Mouse (Mus musculus) heart, postnatal 25 days (tissue): Measurements from ENCODE around the gene Nufip2. TPM values are rescaled to one million over a fixed set of nuclear protein-coding genes. Genes with fewer than 3 reads are reported as not detected.
A peak's percentile ranks its signal among the peaks of the same experiment; 100 is the strongest.
"Not testable (repeated sequence)": the region's sequence is repeated elsewhere in the genome, so short reads cannot be mapped to it uniquely, and the experiment has no call there.

Source experiments
- DNase-seq: peaks from one replicate; pipeline ENCODE4 v3.0.0; 2022; ENCODE audit warnings: low spot score
- intact Hi-C: fragments of 180-260 bp; cut with DNase I; formaldehyde crosslinking; loops from one replicate; pipeline ENCODE4 v1.15.1; 2025
- total RNA-seq, 2 experiments: library from RNA; stranded (reverse); gene quantifications; 2 replicates each; pipeline ENCODE4 v1.2.3; 2021

Nufip2 gene
- total RNA-seq, 2 experiments from 2014 or later, result 45.6 to 54.3 TPM

DNA sequence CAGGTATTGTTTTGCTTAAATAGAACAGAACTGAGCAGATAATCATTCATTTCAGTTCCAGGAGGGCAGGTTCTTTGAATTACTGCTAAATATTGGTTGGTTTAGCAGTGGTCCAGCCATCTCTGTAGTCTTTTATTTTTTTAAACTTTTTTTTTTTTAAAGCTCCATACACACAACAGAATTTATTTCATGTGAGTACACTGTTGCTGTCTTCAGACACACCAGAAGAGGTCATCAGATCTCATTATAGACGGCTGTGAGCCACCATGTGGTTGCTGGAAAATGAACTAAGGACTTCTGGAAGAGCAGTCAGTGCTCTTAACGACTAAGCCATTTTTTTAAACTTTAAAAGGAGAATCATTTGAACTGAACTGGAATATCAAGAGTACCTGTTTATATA, 11.3 kb downstream of the Nufip2 start:
- DNase-seq, result no peak
- intact Hi-C loops, result no loop called here

DNA sequence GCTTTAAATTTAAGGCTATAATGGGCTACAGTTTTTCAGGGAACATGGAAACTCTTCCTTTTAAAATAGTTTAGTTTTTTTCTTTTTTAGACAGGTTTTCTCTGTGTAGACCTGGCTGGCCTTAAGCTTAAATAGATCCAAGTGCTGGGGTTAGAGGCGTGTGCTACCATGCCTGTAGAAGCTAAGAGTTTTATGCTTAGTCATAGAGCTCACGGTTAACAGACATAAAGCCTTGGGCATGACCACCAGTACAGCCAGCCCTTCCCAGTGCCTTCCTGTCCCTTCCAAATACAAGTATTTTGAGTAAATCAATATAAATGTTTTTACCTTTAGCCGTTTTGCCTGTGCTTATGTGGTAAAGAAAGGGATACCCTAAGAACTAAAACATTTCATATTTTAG, 20.0 kb downstream of the Nufip2 start:
- no peak for DNase-seq
- intact Hi-C loops, result no loop called here

DNA sequence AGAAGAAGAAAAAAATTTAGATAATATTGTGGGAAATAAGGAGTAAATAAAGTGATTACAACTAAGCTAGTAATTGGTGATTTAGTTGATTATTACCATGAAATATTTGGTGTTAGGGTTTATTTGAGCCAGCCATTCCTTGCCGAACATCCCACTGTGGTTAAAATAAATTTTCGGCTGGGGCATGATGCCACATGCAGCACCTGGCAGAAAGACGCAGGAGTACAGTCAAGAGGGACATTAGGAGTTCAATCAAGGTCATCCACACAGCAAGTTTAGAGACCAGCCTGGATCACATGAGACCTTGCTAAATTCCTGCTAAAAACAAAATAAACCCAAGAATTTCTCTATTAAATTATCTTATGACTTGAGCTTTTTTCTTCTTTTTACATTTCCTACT, 23.1 kb downstream of the Nufip2 start:
- intact Hi-C loops, result no loop called here
- DNase-seq, result no peak

DNA sequence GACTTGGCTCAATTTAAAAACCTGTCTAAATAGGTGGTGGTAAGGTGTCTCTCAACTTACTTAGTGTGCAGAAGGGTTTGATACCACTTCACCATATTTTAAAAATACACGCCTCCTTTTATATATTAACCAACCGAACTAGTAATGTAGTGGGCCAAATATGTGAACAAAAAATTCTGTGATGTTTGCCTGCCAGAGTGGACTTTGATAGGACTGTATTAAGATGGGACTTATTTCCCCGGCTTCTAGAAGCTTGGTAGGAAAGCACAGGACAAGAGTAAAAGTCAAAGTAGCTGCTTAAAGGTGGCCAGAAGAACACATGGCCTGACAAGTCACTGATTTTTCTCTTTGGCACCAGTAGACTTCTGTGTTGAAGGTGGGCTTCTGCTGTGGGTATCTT, 27.8 kb downstream of the Nufip2 start:
- intact Hi-C loops, result no loop called here

DNA sequence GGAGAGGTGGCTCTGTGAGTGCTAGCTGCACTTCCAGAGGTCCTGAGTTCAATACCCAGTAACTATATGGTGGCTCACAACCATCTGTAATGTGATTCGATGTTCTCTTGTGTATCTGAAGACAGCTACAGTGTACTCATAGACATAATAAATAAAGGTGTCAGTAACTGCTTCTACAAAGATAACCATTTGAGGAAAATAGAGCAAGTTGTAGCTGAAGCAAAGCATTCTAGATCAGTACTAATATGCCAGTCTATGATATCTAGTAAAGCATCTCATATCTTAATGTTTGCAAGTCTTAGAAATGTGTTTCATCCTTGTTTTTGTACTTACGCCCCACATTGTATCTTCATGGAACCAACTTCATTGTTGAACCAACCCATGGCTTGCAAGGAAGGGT, 33.1 kb downstream of the Nufip2 start:
- no peak for DNase-seq
- intact Hi-C loops, result no loop called here

More for the DNA sequence above, 27.8 kb downstream of the Nufip2 start:
- DNase-seq, result no peak

DNA sequence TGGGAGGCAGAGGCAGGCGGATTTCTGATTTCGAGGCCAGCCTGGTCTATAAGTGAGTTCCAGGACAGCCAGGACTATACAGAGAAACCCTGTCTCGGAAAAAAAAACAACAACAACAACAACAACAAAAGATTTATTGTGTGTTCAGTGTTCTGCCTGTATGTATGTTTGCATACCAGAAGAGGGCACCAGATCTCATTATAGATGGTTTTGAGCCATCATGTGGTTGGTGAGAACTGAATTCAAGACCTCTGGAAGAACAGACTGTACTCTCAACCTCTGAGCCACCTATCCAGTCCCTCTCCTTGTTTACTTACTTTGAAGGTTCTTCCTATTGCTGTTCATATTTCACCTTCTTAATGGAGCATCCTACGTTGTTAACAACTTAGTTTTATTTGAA, 35.4 kb downstream of the Nufip2 start:
- intact Hi-C loops, result no loop called here
- no peak for DNase-seq

DNA sequence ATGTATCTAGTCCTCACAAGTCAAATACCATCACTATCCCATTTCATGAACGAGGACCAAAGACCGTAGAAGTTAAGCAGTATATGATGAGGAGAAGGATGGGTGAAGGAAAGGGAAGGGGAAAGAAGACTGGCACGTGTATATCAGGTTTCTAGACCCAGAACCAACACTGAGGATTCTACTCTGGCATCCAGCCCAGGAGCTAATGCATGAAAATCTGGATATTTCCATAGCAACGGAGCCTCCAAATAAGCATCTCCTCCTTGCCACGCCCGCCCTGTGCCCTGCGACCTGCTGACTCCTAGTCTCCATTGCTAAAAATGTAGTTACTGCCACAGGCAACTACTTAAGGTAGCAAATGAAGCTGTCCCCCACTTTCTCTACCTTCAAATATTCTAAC, 38.8 kb downstream of the Nufip2 start:
- intact Hi-C loops, result no loop called here
- DNase-seq, result no peak

DNA sequence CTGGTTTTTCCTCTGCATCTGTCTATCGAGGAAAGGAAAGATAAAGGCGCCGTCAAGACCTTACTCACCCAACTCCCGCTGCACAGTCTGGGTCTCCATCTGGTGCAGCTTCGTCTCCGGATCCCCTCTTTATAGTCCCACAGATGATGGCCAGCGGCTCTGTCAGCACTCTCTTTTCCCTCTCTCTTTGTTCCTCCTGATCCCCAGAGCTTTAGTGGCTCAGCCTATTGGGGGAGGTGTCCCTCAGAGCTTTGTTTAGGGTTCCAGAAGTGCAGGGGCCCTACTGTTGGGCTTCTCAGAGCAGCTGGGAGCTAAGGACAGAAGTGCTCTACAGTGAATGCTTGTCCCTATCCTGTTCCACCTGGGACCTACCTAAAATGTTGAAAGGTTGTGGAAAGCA, 39.2 kb downstream of the Nufip2 start, which contains the start of gene Cryba1:
TSS of gene Cryba1 (minus strand) at position 101 of the 400 bp plus-strand sequence.
- DNase-seq, result no peak

DNA sequence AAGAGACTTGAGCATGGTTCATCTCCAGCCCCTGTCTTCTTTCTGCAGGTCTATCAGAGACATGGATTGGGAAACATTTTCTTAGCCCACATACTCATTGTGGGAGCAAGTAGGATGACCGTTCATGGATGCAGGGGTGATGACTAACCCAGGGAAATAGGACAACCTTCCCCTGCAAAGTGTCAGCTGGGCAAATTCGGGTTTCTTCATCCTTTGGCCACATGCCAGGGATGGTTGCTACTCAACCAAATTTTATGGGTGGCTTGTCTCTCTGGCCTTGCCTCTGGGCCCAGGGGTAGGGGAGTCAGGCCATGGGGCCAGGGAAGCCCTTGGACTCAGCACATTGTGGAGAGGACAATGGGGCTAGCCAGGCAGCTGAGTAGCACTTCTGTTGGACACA, 42.6 kb downstream of the Nufip2 start:
- no peak for DNase-seq
- intact Hi-C loops, result no loop called here

More for the DNA sequence above, 39.2 kb downstream of the Nufip2 start, which contains the start of gene Cryba1:
- intact Hi-C loops, result no loop called here

DNA sequence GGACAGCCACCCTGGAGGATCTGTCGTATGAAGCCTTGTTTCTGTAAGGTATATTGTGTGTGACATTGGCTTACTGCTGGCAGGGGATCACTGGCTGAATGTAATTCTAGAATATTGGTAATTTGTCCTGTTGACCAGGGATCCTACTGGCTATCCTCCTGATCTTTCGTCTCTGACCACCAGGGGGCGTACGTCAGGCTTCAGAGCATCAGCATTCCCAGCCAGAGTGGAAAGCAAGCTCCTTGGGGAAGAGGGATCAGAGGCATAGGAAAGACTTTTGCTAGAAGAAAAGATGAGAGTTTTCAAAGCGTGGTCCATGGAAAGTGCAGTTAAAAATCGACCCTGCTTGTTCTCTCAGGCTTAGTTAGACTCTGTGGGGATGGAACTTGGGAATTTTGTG, 51.3 kb downstream of the Nufip2 start:
- DNase-seq, result peak; percentile 46
- intact Hi-C loops, result loop anchor here (2.0 to 5.0 kb wide), 2 partner anchors 78 to 230 kb away; no protein-coding TSS in a partner anchor

DNA sequence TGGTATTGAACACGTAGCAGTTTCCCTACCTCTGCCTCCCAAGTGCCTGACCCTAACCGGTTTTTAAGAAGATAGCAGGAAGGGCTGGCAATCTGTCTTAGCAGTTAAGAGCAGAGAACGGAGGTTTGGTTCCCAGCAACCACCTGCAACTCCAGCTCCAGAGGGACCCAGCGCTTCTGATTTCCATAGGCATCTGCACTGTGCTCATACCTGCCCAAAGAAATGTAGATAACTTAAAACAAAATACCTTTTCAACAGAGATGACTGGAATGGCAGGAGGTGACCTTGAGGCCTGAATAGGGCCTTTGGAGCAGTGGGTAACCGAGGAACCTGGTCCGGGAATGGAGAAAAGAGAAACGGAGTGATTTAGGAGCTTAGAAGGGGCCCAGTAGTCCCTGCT, 52.6 kb downstream of the Nufip2 start:
- intact Hi-C loops, result loop anchor here (2.0 to 5.0 kb wide), 2 partner anchors 52 to 229 kb away; no protein-coding TSS in a partner anchor
- DNase-seq, result no peak

DNA sequence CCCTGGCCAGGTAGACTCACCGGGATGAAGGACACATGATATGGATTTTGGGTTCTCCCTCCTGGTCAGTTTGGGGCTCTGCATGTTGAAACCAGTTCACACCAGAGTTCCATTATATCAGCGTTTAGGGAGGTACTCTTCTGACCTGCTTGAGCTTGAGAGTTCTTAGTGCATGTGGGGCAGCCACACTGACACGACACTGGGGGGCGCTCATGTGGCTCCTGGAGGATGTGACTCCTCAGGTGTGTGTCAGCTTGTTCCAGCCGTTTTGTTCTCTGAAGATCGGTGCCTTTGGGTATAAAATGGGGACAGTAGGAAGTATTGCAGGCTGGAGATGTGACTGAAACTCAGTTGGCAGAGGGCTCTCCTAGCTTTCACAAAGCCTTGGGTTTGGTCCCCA, 58.0 kb downstream of the Nufip2 start:
- intact Hi-C loops, result no loop called here
- no peak for DNase-seq

DNA sequence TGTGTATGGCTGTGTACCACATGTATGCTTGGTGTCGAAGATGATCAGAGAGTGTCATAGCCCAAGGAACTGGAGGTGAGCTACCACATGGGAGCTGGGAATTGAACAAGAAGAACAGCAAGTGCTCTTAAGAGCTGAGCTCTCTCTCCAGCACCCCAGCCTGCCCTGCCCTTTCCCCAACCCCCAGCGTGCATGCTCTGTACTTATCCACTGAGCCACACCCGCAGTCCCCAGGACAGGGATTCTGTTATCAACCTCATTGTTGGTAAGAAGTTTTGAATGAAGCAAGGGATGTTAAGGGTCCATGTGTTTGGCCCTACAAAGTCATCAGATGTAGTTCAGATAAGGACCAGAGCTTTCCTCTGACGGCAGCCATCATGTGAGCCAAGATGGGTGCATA, 60.7 kb downstream of the Nufip2 start:
- intact Hi-C loops, result no loop called here
- DNase-seq, result no peak

DNA sequence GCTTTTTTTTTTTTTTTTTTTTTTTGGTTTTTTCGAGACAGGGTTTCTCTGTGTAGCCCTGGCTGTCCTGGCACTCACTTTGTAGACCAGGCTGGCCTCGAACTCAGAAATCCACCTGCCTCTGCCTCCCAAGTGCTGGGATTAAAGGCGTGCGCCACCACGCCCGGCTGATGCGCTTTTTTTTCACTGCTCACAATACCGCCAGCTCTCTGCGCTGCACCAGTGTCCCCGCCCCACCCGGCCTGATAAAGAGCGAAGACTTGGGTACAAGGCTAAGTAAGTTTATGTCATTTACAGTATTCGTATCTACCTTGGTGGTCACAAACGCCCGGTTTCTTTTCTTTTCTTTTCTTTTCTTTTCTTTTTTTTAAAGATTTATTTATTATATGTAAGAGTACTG, 61.1 kb downstream of the Nufip2 start:
- intact Hi-C loops, DNase-seq: not testable (repeated sequence)

DNA sequence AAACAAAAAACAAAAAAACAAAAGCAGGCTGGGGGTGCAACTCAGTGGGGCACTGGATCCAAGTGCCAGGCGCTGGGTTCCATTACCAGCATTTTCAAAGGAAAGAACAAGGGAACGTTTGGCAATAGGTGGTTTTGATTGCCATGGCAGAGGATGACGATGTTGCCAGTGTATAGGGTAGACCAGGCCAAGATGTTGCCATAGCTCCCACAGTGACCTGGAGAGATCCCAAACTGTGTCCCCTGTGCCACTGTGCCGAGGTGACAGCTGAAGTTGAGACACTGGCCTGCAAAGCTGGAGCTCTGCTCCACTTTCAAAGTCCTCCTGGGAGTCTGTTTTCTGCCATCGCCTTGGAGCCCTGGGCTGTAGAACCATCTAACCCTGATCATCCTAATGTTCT, 63.0 kb downstream of the Nufip2 start:
- intact Hi-C loops, result no loop called here
- no peak for DNase-seq

DNA sequence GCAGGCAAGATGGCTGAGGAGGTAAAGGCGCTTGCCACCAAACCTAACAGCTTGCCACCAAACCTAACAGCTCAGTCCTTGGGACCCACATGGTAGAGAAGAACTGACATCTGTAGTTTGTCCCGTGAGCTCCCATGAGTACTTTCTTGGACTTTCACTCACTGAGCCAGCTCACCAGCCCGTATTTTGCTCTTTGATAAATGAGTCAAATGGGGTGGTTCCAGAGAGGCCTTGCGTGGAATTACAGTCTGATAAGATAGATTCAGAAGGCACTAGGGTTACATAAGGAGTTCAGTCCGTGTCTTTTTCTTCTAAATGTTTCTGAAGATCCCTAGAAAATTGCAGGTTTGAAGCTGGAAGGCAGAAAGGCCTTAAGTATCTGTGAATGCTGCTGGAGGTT, 66.6 kb downstream of the Nufip2 start:
- intact Hi-C loops, result no loop called here
- no peak for DNase-seq

DNA sequence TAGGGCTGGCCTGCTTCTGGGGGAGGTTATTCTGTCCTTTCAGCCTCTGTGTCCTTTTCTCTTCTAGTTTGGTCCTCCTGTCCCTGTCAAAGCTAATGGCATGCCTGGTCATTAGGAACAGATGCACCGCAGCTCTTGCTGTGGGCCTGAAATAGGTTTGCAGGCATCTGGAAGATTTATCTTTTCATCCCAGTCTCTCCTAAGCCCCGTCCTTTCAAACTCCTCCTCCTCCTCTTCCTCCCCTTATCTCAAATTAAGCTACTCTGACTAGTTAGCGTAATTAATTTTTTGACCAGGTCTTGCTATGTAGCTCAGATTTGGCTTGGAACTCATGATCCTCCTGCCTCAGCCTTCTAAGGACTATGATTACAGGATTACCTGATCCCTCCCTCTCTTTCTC, 67.5 kb downstream of the Nufip2 start:
- no peak for DNase-seq
- intact Hi-C loops, result no loop called here

DNA sequence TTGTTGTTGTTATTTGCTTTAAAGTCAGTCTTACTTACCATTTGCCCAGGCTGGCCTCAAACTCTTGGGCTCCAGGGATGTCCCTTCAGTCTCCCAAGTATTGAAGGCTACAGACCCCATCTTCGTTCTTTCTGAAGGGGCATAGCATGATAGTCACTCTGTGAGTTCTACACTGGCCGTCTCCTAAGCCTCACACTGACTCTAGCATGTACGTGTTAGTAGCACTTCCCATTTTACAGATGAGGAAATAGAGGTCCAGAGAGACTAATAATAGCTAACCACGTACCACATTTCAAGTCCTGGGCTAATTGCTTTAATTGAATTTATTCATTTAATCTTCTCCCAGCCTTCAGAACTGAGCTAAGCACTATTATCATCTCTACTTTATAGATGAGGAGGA, 74.1 kb downstream of the Nufip2 start:
- DNase-seq, result no peak
- intact Hi-C loops, result no loop called here

DNA sequence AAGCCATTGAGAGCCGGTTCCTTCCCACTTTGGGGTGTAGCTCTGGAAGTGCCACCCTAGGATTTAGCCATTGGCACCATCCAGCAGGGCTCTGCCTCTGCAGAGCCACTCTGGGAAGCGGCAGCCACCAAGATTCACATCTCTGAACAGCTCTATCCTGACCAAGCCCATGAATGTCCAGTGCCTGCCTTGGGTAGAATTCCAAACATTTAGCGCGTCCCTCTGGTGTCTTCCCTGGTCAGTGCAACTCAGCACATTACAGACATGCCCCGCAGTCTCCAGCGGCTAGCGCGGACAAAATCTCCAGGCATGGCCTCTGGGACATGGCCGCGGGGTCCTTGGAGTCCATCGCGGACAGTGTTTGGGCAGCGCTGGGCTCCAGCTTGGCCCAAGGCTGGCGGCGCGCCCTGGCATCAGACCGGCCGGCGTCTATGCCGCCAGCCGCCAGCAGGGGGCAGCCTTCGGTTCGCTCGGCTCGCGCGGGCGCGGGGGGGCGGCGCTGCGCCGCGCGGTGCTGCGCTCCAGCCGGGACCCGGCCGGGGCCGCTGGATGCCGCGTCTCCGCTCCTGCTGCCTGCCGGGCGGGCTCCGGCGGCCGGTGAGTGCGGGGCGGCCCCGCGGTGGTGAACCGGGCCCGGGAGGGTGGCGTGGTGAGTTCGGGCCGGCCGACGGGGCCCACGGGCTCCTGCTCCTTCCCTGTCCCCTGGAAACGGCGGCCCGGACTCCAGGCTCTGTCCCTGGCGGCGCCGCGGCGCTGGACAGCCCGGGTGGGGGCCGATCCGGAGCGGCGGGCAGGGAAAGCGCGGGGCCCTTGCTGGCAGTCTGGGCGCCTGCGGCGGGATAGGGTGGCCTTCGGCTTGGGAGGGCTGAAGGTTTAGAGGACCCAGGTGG, 77.1 kb downstream of the Nufip2 start, which contains the start of gene Myo18a:
TSS of gene Myo18a (plus strand) at position 464 of the 890 bp plus-strand sequence.
- peak; percentile 66 for DNase-seq
- intact Hi-C loops, result loop anchor here (2.0 kb wide), 1 partner anchor 30 kb away; no protein-coding TSS in a partner anchor

DNA sequence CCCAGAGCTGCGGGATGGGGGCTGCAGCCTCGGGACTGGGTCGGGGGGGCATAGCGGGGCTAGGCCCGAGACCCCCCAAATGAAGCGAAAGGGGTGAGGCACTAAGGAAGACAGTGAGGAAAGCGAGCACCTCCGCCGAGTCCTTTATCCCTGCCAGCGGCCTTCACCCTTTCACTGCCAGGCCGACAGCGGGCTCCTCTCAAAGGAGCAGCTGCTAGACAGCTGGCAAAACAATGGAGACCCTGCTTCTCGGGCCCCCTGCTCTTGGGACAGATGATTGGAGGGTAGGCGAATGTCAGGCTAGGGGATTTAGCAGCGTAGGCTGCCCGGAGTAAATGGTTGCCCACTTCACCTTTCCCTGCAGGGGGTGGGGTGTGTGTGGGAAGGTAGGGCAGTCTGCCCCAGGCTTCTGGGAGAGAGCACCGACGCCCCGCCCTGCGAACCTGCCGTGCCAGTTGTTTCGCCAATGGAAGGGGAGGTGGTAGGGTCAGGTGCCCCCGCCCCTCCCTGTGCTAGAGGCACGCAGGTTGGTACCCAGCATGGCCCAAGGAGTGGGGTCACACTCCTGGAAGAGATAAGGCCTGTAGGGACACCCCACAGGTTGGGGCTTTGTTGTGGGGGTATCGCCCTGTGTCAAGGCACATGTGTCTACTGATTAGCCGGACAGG, 77.9 kb downstream of the Nufip2 start:
- intact Hi-C loops, result loop anchor here (2.0 kb wide), 1 partner anchor 29 kb away; no protein-coding TSS in a partner anchor
- DNase-seq, result no peak
